Mouse (Mus musculus) forebrain, postnatal 0 days (tissue): ENCODE measurements around the gene Commd6. TPM values are rescaled to one million over a fixed set of nuclear protein-coding genes. Genes with fewer than 3 reads are reported as not detected.
"Not testable (repeated sequence)": the region's sequence is repeated elsewhere in the genome, so short reads cannot be mapped to it uniquely, and the experiment has no call there.

ENCODE experiments used
- ATAC-seq: fragments of 200-750 bp; cut with Nextera tagmentation; 2 replicates; pipeline ENCODE4 v1.8.0; 2017; ENCODE audit warnings: mild to moderate bottlenecking, moderate library complexity
- DNase-seq: peaks from one replicate; pipeline ENCODE4 v3.0.0-alpha.2; 2015
- H3K27ac ChIP-seq: fragments of 300-500 bp; sonication (generic); 2 replicates; pipeline ENCODE4 v1.5.1; 2014; ENCODE audit warnings: low read depth, mild to moderate bottlenecking, antibody characterized with exemption, low read length, moderate library complexity, mixed read lengths
- H3K27me3 ChIP-seq: fragments of 300-500 bp; sonication (generic); 2 replicates; pipeline ENCODE4 v1.6.1; 2014; ENCODE audit warnings: mild to moderate bottlenecking, low read length, mixed read lengths; ENCODE audit not compliant: insufficient read depth
- H3K36me3 ChIP-seq: fragments of 300-500 bp; sonication (generic); 2 replicates; pipeline ENCODE4 v1.6.1; 2014; ENCODE audit warnings: mild to moderate bottlenecking, moderate library complexity; ENCODE audit not compliant: insufficient read depth
- H3K4me1 ChIP-seq: fragments of 300-500 bp; sonication (generic); 2 replicates; pipeline ENCODE4 v1.6.1; 2014; ENCODE audit warnings: antibody characterized with exemption; ENCODE audit not compliant: insufficient read depth
- H3K4me2 ChIP-seq: fragments of 300-500 bp; sonication (generic); 2 replicates; pipeline ENCODE4 v1.6.1; 2014; ENCODE audit warnings: low read depth, mild to moderate bottlenecking, moderate library complexity
- H3K4me3 ChIP-seq: fragments of 300-500 bp; sonication (generic); 2 replicates; pipeline ENCODE4 v1.5.1; 2014; ENCODE audit warnings: low read depth, low read length, mixed read lengths
- H3K9ac ChIP-seq: fragments of 300-500 bp; sonication (generic); 2 replicates; pipeline ENCODE4 v1.6.1; 2014; ENCODE audit warnings: mild to moderate bottlenecking
- H3K9me3 ChIP-seq: fragments of 300-500 bp; sonication (generic); 2 replicates; pipeline ENCODE4 v1.6.1; 2016; ENCODE audit warnings: low read length
- CTCF ChIP-seq: sonication (generic); IDR thresholded peaks from 2 replicates; pipeline ENCODE4 v1.5.1; 2016; ENCODE audit warnings: antibody characterized with exemption, control low read depth, low read depth
- WGBS: fragments of 180-500 bp; shearing (Covaris S2); extraction: QIAGEN DNeasy Blood & Tissue Kit; methylation state at CpG from one replicate; pipeline ENCODE4 v1.1.7; 2014; 5-methylcytosine and 5-hydroxymethylcytosine counted together
- polyA plus RNA-seq: library from polyadenylated mRNA; unstranded; fragments of >200 nt; fragmentation: Nextera tagmentation; extraction: Ambion mirVana; gene quantifications from 2 replicates; pipeline ENCODE4 v1.2.1, GENCODE M21; 2015
- total RNA-seq: library from RNA; depleted of rRNA; stranded (reverse); fragments of >200 nt; gene quantifications from 2 replicates; pipeline ENCODE4 v1.2.3, GENCODE M21; 2014

Commd6 gene
- total and polyA plus RNA-seq, 2 experiments from 2014 or later: 44.9 to 71.4 TPM

DNA sequence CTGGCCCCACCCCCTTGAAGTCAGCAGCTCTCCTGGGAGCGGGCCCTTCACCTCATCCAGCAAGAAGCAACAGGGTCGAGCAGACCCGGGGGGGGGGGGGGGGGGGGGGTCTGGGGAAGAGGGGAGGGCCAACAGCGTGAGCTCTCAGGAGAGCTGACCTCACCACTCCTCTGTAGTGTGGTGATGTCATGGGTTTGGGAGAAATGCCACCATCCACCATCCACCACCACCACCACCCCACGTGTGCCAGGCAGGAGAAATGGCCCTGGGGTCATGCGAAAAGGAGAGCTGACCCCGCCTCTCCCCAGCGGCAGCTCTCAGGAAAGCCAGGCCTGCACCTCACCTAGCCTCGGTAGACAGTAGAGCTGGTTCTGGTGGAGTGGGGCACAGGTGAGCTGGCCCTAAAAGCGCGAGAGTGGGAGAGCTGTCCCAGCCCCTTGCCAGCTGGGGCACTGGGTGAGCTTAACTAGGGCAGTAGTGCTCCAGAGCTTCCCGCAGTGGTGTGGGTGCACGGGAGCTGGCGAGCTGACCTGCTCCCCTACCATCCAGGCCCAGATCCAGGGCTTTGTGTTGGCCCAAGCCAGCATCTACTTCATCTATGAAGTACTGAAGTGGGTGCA is 43.3 kb downstream of the Commd6 start:
- Histone ChIP-seq H3K4me3 (no peak overlapping the region), H3K27me3 (no peaks in the 10 kb centered on the region), H3K9ac (no peak overlapping the region), H3K4me1 (no peaks in the 10 kb centered on the region), H3K36me3 (no peaks in the 10 kb centered on the region), H3K27ac (no peak overlapping the region), H3K9me3 (no peaks in the 10 kb centered on the region), H3K4me2 (no peak overlapping the region)
- ATAC-seq: no peak
- no peak for DNase-seq
- no peak for TF ChIP-seq CTCF
- 89% methylated on average over 11 of the region's 14 CpGs for WGBS

DNA sequence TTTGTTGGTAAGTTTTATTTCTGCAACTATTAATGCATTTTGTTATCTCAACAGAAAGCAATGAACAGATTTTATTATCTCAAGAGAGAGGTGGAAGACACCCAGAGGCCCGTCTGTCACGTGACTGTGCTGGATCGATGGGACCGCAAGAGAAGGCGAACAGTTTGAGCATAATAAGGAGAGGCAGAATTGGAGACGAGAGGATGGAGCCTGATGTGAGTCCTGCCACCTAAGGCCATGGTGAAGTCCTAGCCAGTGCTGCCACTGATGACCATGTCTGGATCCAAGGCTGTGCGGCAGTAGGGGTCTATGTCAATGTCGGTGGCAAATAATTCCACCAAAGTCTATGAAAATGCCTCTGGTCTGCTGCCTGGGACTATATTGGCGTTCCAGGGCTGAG is 43.8 kb downstream of the Commd6 start:
- H3K4me3 ChIP-seq: no peak overlapping the region
- 97% methylated on average over 9 of the region's 9 CpGs for WGBS
- H3K9ac ChIP-seq: no peak overlapping the region
- DNase-seq: no peak
- no peaks in the 10 kb centered on the region for H3K27me3 ChIP-seq
- no peak for TF ChIP-seq CTCF
- H3K9me3 ChIP-seq: no peaks in the 10 kb centered on the region
- ATAC-seq: no peak
- H3K4me2 ChIP-seq: no peak overlapping the region
- H3K4me1 ChIP-seq: no peaks in the 10 kb centered on the region
- no peak overlapping the region for H3K27ac ChIP-seq
- no peaks in the 10 kb centered on the region for H3K36me3 ChIP-seq

DNA sequence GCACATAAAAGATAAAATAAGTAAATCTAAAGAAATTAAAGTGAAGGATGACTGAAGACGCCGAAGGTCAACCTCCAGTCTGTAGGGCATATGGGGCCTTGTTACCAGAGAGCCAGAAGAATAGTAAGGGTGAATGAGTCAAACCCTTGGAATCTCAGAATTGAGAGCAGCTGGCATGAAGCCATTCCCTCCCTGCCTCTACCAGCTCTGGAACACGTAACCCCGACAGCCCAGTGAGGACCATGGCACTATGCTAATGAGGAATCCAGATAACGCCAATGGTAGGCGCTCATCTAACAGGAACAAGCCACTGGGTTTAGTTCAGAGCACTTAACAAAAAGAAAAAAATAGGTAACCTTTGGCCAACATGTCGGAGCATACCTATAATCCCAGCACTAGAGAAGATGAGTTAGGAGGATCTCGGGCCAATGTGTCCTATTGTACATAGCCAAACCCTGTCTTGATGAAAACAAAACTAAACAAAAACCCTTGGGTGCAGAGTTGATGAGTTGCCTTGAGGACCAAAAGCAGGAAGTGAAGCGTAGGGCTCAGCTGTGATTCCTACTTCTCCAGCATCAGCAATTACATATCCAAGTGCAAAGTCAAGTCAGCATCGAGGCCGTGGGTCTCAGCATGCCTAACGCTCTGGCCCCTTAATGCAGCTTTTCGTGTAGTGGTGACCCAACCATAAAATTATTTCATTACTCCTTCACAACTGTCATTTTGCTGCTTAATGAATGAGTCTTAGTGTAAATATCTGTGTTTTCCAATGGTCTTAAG is 45.0 kb downstream of the Commd6 start:
- ATAC-seq: no peak
- H3K4me3 ChIP-seq: no peak overlapping the region
- no peaks in the 10 kb centered on the region for H3K27me3 ChIP-seq
- no peak overlapping the region for H3K4me2 ChIP-seq
- no peak overlapping the region for H3K27ac ChIP-seq
- no peaks in the 10 kb centered on the region for H3K36me3 ChIP-seq
- H3K4me1 ChIP-seq: no peaks in the 10 kb centered on the region
- no peak for DNase-seq
- WGBS: 94% methylated on average over 13 of the region's 13 CpGs
- no peak overlapping the region for H3K9ac ChIP-seq
- TF ChIP-seq CTCF: no peak
- no peaks in the 10 kb centered on the region for H3K9me3 ChIP-seq

DNA sequence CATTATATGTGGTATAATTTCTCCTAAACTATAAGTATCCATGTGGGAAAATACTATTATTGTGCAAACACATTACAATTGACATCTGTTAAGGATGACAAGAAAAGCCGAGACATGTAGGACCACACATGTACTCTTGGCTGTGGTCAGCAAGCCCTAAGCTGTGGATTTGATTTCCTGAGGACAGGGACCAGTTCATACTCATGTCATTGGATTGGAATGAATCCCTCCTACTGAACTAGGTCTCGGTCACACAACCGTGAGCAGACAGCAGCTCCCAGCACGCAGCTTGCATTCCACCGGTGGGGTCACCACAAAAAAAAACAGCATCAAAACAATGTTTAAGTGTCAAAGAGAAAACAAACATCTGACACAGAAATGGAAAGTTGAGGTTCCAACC is 46.5 kb downstream of the Commd6 start:
- H3K4me2 ChIP-seq: no peak overlapping the region
- H3K27ac ChIP-seq: no peak overlapping the region
- H3K36me3 ChIP-seq: no peaks in the 10 kb centered on the region
- no peaks in the 10 kb centered on the region for H3K9me3 ChIP-seq
- no peak for DNase-seq
- H3K27me3 ChIP-seq: no peaks in the 10 kb centered on the region
- no peaks in the 10 kb centered on the region for H3K4me1 ChIP-seq
- WGBS: 89% methylated on average over 5 of the region's 5 CpGs
- no peak overlapping the region for H3K9ac ChIP-seq
- TF ChIP-seq CTCF: no peak
- ATAC-seq: no peak
- H3K4me3 ChIP-seq: no peak overlapping the region

DNA sequence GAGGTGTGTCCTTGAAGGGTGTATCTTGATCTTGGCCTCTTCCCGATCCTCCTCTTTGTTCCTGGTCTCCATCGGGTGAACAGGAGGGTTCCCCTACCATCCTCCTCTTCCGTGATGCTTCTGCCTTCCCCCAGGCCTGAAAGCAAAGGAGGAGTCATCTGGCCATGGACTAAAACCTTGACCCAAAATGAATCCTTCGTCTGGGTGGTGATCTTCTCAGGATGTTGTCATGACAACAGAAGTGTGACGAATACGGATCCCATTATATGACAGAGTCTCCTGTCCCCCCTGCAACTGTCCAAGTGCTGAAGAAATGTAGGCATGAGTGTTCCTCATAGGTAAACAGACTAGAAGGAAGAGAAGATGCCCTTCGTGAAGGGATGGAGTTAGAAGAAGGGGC is 47.1 kb downstream of the Commd6 start:
- WGBS: 87% methylated on average over 7 of the region's 7 CpGs
- no peak for TF ChIP-seq CTCF
- H3K9me3 ChIP-seq: no peaks in the 10 kb centered on the region
- no peak overlapping the region for H3K4me3 ChIP-seq
- H3K36me3 ChIP-seq: no peaks in the 10 kb centered on the region
- DNase-seq (no peak), ATAC-seq (no peak)
- no peak overlapping the region for H3K27ac ChIP-seq
- H3K9ac ChIP-seq: no peak overlapping the region
- no peaks in the 10 kb centered on the region for H3K4me1 ChIP-seq
- H3K4me2 ChIP-seq: no peak overlapping the region
- H3K27me3 ChIP-seq: no peaks in the 10 kb centered on the region

DNA sequence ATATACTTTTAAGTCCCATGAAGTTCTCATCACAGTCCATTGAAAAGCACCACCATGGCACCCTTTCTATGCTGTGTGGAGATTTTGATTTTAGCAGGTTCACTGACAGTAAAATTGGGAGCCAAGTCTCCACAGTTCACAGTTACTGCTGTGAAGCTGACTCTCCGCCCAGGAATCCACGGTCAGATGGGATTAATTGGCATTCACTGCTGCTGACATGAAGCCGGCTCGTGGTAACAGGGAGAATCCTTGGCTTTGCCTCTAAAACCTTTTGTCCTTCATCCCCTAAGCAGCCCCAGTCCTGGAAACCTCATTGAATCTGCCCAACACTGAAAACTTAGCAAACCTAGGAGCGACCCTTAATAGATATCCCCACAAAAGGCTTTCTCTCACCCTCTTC is 49.4 kb downstream of the Commd6 start:
- DNase-seq: no peak
- no peak for TF ChIP-seq CTCF
- 50% methylated on average over 5 of the region's 5 CpGs for whole genome bisulfite sequencing

DNA sequence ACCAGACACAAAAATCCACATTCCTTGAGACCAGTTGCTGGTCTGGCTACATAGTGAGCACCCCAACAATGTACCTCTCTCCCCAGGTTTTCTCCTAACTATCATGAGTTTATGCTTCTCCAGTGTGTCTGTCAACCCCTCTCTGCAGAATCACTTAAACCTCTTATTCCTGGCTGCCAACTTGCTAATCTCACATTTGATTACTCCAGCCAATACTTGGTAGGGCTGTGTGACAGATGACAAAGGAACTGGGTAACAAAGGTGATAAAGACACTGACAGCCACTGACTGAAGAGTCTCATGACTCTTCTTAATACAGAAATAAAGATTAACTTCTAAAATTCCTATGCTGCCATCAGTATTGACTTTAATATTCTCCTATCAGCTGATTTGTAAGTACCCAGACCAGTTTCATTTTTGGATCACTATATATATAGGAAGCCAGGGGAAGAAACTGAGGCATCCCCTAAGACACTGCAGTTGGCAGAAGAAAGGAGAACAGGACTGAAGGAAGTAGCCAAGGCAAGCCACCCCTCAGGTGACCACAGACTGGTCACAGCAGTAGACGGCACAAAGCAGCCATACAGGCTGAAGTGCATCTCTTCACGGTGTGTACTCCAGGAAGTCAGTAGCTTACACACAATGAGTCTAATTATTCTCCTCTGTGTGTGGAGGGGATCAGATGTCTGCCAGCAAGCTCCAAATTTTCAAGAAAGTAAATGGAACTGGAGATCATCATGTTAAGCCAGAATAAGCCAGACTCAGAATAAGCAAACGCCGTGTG is 52.1 kb downstream of the Commd6 start:
- DNase-seq: not testable (repeated sequence)
- 91% methylated on average over 2 of the region's 4 CpGs for WGBS

More for the DNA sequence above, 49.4 kb downstream of the Commd6 start:
- Histone ChIP-seq H3K36me3 (no peaks in the 10 kb centered on the region), H3K27me3 (no peaks in the 10 kb centered on the region), H3K27ac (no peak overlapping the region), H3K9ac (no peak overlapping the region), H3K4me2 (no peak overlapping the region), H3K4me1 (no peaks in the 10 kb centered on the region), H3K9me3 (no peaks in the 10 kb centered on the region), H3K4me3 (no peak overlapping the region)
- no peak for ATAC-seq

DNA sequence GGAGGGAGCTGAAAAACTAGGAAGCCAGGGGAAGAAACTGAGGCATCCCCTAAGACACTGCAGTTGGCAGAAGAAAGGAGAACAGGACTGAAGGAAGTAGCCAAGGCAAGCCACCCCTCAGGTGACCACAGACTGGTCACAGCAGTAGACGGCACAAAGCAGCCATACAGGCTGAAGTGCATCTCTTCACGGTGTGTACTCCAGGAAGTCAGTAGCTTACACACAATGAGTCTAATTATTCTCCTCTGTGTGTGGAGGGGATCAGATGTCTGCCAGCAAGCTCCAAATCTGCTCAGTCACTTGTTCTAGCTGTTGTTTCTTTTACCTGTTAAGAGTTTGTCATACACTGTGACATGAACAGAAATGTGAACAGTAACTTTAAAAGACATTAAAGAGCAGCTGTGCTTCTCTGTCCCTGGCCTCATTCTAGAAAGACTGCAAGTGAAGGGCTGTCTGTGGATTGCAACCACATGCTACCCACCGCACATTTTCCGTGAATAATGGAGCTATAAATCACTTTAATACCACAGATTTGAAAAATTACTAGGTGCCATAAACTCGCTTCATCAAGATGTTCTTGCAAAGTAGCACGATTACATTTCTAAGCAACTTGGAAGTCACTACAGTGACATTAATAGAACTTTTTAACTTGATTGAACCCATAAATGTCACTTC is 53.0 kb downstream of the Commd6 start:
- H3K36me3 ChIP-seq, H3K4me2 ChIP-seq, H3K27me3 ChIP-seq, H3K9ac ChIP-seq, H3K4me3 ChIP-seq, H3K9me3 ChIP-seq, H3K4me1 ChIP-seq, H3K27ac ChIP-seq: not testable (repeated sequence)
- DNase-seq (peak; percentile 8), ATAC-seq (peak; percentile 43; the same call in 1 of the 2 replicates)
- WGBS: 73% methylated on average over 4 of the region's 6 CpGs

More for the DNA sequence above, 52.1 kb downstream of the Commd6 start:
- H3K9me3 ChIP-seq, H3K4me2 ChIP-seq, ATAC-seq, H3K36me3 ChIP-seq, H3K4me1 ChIP-seq, H3K4me3 ChIP-seq, H3K27ac ChIP-seq, H3K27me3 ChIP-seq, H3K9ac ChIP-seq: not testable (repeated sequence)
